Mouse (Mus musculus): Measurements from ENCODE around the gene Trappc3l. TPM values are rescaled to one million over a fixed set of nuclear protein-coding genes. Genes with fewer than 3 reads are reported as not detected.

Trappc3l gene
- total and polyA plus RNA-seq, 3 experiments, result not detected

DNA sequence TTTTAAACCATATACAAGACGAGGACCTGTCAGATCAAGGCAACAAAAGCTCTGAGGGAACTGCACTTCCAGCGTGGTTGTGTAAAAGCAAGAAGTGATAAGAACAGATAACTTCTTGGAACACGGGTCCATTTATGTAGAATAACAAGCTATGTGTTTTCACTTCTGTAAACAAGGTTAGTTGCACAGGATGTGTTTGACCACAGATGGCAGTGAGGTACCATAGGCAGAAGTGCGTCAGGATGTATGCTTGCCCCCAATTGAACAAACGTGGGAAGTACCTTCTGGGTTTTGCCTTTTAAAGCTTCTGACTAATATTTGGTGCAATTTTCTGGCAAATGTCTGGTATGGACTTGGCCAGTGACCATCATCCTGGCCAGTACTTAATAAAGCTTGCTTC is 7.1 kb upstream of the Trappc3l start:
- dilution Hi-C loops (cut with MboI; ENCODE audit: extremely low pct_ligation_motif_present, extremely low pct_unique_long_range_greater_than_20kb, low sequenced_read_pairs), result no loop called here

DNA sequence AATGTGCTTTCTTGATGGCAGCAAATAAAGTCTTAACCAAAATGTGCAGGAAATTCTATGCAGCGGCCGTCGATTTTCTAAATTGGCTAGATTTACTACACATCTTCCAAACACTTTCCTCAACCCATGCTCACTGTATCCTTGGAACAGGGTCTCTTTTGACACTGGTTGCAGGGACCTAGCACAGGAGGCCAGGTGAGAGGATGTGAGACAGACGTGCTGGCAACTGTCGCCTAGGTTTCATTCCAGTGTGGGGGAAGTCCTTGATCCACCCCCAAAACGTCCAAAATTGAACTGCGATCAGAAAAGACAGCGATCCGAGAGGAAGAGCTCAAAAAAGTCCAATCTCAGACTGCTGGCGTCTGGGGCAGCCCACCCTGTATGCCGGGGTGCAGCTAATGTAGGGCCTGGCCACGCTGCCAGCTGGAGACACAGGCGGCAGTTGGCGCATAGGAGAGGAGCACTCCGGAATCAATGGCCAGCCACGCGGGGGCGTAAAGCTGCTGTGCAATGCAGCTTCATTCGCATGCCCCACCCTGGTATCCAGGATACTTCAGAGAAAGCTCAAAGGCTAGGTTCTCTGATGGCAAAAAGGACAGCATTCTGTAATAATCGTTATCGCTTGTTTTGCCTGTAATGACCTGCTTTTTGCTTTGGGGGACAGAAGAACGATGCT is 3.6 kb upstream of the Trappc3l start:
- Histone ChIP-seq H3K79me2 (replicated peaks; ENCODE audit: control insufficient read depth, extremely low read depth, insufficient read depth, poor library complexity, severe bottlenecking) (no peaks in the 10 kb centered on the region), H3K4me3 (replicated peaks in 1 of 3; ENCODE audit: low read depth in 2 of 3, low read length in 2 of 3, poor library complexity in 1 of 3) (no peak overlapping the region), H3K9me3 (replicated peaks; ENCODE audit: low read length) (no peaks in the 10 kb centered on the region), H3K9ac (ENCODE audit: insufficient read depth, low read depth) (no peak overlapping the region), H3K27ac (ENCODE audit: insufficient read depth, low read depth) (no peak overlapping the region), H3K27me3 (replicated peaks) (no peaks in the 10 kb centered on the region), H3K4me2 (ENCODE audit: insufficient read depth, low read depth, poor library complexity, severe bottlenecking) (peak overlapping the region; percentile 45), H3K36me3 (replicated peaks in 1 of 2; ENCODE audit: control insufficient read depth in 1 of 2, insufficient read depth in 1 of 2, low read length in 1 of 2) (no peaks in the 10 kb centered on the region), H3K4me1 (ENCODE audit: control insufficient read depth in 1 of 2, insufficient read depth in 2 of 2) (peaks cover 0 to 15% of the 10 kb centered on the region in 2 experiments; a peak in 2 of 4 replicates)
- dilution Hi-C loops (cut with MboI; ENCODE audit: extremely low pct_ligation_motif_present, extremely low pct_unique_long_range_greater_than_20kb, low sequenced_read_pairs), result no loop called here
- in situ Hi-C loops (cut with MboI; ENCODE audit: low pct_ligation_motif_present, low pct_unique_long_range_greater_than_20kb, low sequenced_read_pairs), result no loop called here
- DNase-seq (ENCODE audit: extremely low read depth), result no peak
- TF ChIP-seq MAFK (IDR thresholded peaks at IDR 0.05; ENCODE audit: insufficient replicate concordance, low read length) (no peak), ZNF384 (IDR thresholded peaks at IDR 0.05; ENCODE audit: low read depth, low read length) (no peak), ELF1 (IDR thresholded peaks at IDR 0.05; ENCODE audit: low read depth, low read length) (0 out of 2 replicates have a peak, but pooled peaks have one; percentile 28), IRF4 (IDR thresholded peaks at IDR 0.05; ENCODE audit: low read depth, low read length) (peak; percentile 41; the same call in 1 of the 2 replicates), SMC3 (IDR thresholded peaks at IDR 0.05; ENCODE audit: low read depth, low read length) (peak; percentile 75), ZMIZ1 (IDR thresholded peaks at IDR 0.05; ENCODE audit: low read depth, low read length) (no peak), ZC3H11A (IDR thresholded peaks at IDR 0.05; ENCODE audit: low read depth, low read length) (0 out of 2 replicates have a peak, but pooled peaks have one; percentile 9), MAX (IDR thresholded peaks at IDR 0.05; ENCODE audit: low read length) (0 out of 2 replicates have a peak, but pooled peaks have one; percentile 22), ETS1 (conservative IDR thresholded peaks at IDR 0.05; ENCODE audit: low read depth, low read length) (no peak), MXI1 (IDR thresholded peaks at IDR 0.05; ENCODE audit: low read depth, low read length) (0 out of 2 replicates have a peak, but pooled peaks have one; percentile 32), RAD21 (IDR thresholded peaks at IDR 0.05; ENCODE audit: low read depth, low read length) (peak; percentile 62), CTCF (conservative IDR thresholded peaks at IDR 0.05 in 1 of 2, IDR thresholded peaks at IDR 0.05 in 1 of 2; ENCODE audit: low read depth in 2 of 2, low read length in 2 of 2) (peak in 1 of 2 experiments; percentile 79; a peak in 2 of 4 replicates), SIN3A (IDR thresholded peaks at IDR 0.05; ENCODE audit: low read length) (no peak)

More for the DNA sequence above, 7.1 kb upstream of the Trappc3l start:
- DNase-seq (ENCODE audit: extremely low read depth), result no peak
- H3K4me1 ChIP-seq (ENCODE audit: control insufficient read depth in 1 of 2, insufficient read depth in 2 of 2), result peaks cover 0 to 10% of the 10 kb centered on the region in 2 experiments; a peak in 2 of 4 replicates
- TF ChIP-seq JUND (conservative IDR thresholded peaks at IDR 0.05; ENCODE audit: low read depth, low read length), result no peak
- TF ChIP-seq MAZ (IDR thresholded peaks at IDR 0.05; ENCODE audit: low read depth, low read length), result no peak
- TF ChIP-seq JUN (IDR thresholded peaks at IDR 0.05; ENCODE audit: insufficient read depth, low read depth, low read length), result no peak
- no peak for TF ChIP-seq MAX (IDR thresholded peaks at IDR 0.05; ENCODE audit: low read length)
- TF ChIP-seq ZNF384 (IDR thresholded peaks at IDR 0.05; ENCODE audit: low read depth, low read length), result no peak
- no peak for TF ChIP-seq CTCF (conservative IDR thresholded peaks at IDR 0.05 in 1 of 2, IDR thresholded peaks at IDR 0.05 in 1 of 2; ENCODE audit: low read depth in 2 of 2, low read length in 2 of 2)
- TF ChIP-seq EP300 (IDR thresholded peaks at IDR 0.05; ENCODE audit: low read length), result no peak
- no peak for TF ChIP-seq NRF1 (IDR thresholded peaks at IDR 0.05; ENCODE audit: low read depth, low read length)
- TF ChIP-seq USF2 (conservative IDR thresholded peaks at IDR 0.05; ENCODE audit: low read depth, low read length), result no peak
- no peak for TF ChIP-seq BHLHE40 (IDR thresholded peaks at IDR 0.05; ENCODE audit: low read depth, low read length)
- TF ChIP-seq TBP (conservative IDR thresholded peaks at IDR 0.05; ENCODE audit: low read depth, low read length), result no peak
- TF ChIP-seq RCOR1 (conservative IDR thresholded peaks at IDR 0.05; ENCODE audit: low read depth, low read length), result no peak
- no peak for TF ChIP-seq CHD2 (IDR thresholded peaks at IDR 0.05; ENCODE audit: low read length)
- no peak for TF ChIP-seq ELF1 (IDR thresholded peaks at IDR 0.05; ENCODE audit: low read depth, low read length)
- no peak for TF ChIP-seq MYC (IDR thresholded peaks at IDR 0.05; ENCODE audit: low read depth, low read length)
- no peak for TF ChIP-seq RAD21 (IDR thresholded peaks at IDR 0.05; ENCODE audit: low read depth, low read length)
- no peak for TF ChIP-seq MXI1 (IDR thresholded peaks at IDR 0.05; ENCODE audit: low read depth, low read length)
- no peak for TF ChIP-seq SIN3A (IDR thresholded peaks at IDR 0.05; ENCODE audit: low read length)
- no peak for TF ChIP-seq IRF4 (IDR thresholded peaks at IDR 0.05; ENCODE audit: low read depth, low read length)
- H3K9ac ChIP-seq (ENCODE audit: insufficient read depth, low read depth), result no peak overlapping the region
- no peak overlapping the region for H3K4me3 ChIP-seq (replicated peaks in 1 of 3; ENCODE audit: low read depth in 2 of 3, low read length in 2 of 3, poor library complexity in 1 of 3)
- H3K36me3 ChIP-seq (replicated peaks in 1 of 2; ENCODE audit: control insufficient read depth in 1 of 2, insufficient read depth in 1 of 2, low read length in 1 of 2), result no peaks in the 10 kb centered on the region
- no peak overlapping the region for H3K27ac ChIP-seq (ENCODE audit: insufficient read depth, low read depth)
- no peaks in the 10 kb centered on the region for H3K27me3 ChIP-seq (replicated peaks)
- in situ Hi-C loops (cut with MboI; ENCODE audit: low pct_ligation_motif_present, low pct_unique_long_range_greater_than_20kb, low sequenced_read_pairs), result no loop called here
- no peaks in the 10 kb centered on the region for H3K79me2 ChIP-seq (replicated peaks; ENCODE audit: control insufficient read depth, extremely low read depth, insufficient read depth, poor library complexity, severe bottlenecking)
- no peak overlapping the region for H3K4me2 ChIP-seq (ENCODE audit: insufficient read depth, low read depth, poor library complexity, severe bottlenecking)
- no peaks in the 10 kb centered on the region for H3K9me3 ChIP-seq (replicated peaks; ENCODE audit: low read length)

All from CH12.LX (cell line).